Mouse (Mus musculus) C2C12 (cell line): ENCODE data around the gene Atp6v1g1. TPM values are rescaled to one million over a fixed set of nuclear protein-coding genes. Genes with fewer than 3 reads are reported as not detected.

Experiments
- H3K27me3 ChIP-seq: one replicate; pipeline ENCODE4 v1.6.1; 2011; ENCODE audit not compliant: control insufficient read depth, insufficient read depth, insufficient read length
- H3K36me3 ChIP-seq: one replicate; pipeline ENCODE4 v1.6.1; 2011; ENCODE audit not compliant: control insufficient read depth, insufficient read depth
- H3K4me3 ChIP-seq: one replicate; pipeline ENCODE4 v1.5.1; 2011; ENCODE audit warnings: mild to moderate bottlenecking, control low read depth; ENCODE audit not compliant: poor library complexity, insufficient read depth, severe bottlenecking
- H3K79me2 ChIP-seq: one replicate; pipeline ENCODE4 v1.6.1; 2011; ENCODE audit not compliant: control insufficient read depth, insufficient read depth
- H3K79me3 ChIP-seq: one replicate; pipeline ENCODE4 v1.6.1; 2011; ENCODE audit warnings: low read depth, control low read depth
- H3ac ChIP-seq: one replicate; pipeline ENCODE3; 2011; ENCODE audit warnings: low read depth; ENCODE audit not compliant: control insufficient read depth, insufficient read length
- CEBPB ChIP-seq: IDR thresholded peaks from one replicate; pipeline ENCODE4 v1.6.1; 2011; ENCODE audit warnings: low read depth, mild to moderate bottlenecking, control low read depth, moderate library complexity
- CTCF ChIP-seq: IDR thresholded peaks from one replicate; pipeline ENCODE4 v1.5.1; 2011; ENCODE audit not compliant: control insufficient read depth, insufficient read depth, insufficient read length
- FOSL1 ChIP-seq: IDR thresholded peaks from one replicate; pipeline ENCODE4 v1.8.0; 2011; ENCODE audit warnings: mild to moderate bottlenecking, low read length; ENCODE audit not compliant: poor library complexity, insufficient read depth, severe bottlenecking
- MAX ChIP-seq: IDR thresholded peaks from one replicate; pipeline ENCODE4 v1.6.1; 2011; ENCODE audit warnings: mild to moderate bottlenecking, control low read depth
- MYOD1 ChIP-seq: IDR thresholded peaks from one replicate; pipeline ENCODE4 v1.6.1; 2011; ENCODE audit warnings: low read depth; ENCODE audit not compliant: control insufficient read depth, insufficient read length
- MYOG ChIP-seq: IDR thresholded peaks from one replicate; pipeline ENCODE4 v1.6.1; 2011; ENCODE audit not compliant: control insufficient read depth, insufficient read length; ENCODE audit errors: extremely low read depth
- USF1 ChIP-seq: IDR thresholded peaks from one replicate; pipeline ENCODE4 v1.6.1; 2011; ENCODE audit warnings: low read depth, mild to moderate bottlenecking, control low read depth, moderate library complexity
- polyA plus RNA-seq: library from polyadenylated mRNA; unstranded; fragments of >200 nt; fragmentation: generic; extraction: Trizol; gene quantifications from one replicate; pipeline ENCODE4 v1.2.1, GENCODE M21; 2012; ENCODE audit warnings: missing spikeins

Gene Atp6v1g1
- polyA plus RNA-seq, 1 experiment: 335 TPM

DNA sequence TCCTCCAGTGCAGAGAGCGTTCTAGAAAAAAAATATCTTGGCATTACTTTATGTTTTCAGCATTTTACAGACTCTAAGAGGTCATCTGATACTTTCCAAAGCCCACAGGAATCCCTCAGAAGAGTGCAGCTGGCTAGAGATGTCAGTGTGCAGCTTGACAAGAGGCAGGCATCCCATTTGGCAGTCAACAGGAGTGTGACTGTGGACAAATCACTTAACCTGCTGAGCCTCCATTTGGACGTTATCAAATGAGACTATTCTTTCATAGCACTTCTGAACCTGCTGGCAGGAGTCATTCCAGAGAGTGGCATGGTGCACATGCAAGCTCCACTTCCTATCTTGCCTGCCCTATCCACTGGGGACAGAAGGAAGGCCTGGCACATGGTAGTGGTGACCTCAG, 2.4 kb upstream of the Atp6v1g1 start:
- no peak for TF ChIP-seq MYOG
- TF ChIP-seq FOSL1: no peak
- no peak for TF ChIP-seq USF1
- TF ChIP-seq CEBPB: no peak
- TF ChIP-seq MYOD1: peak; percentile 100
- no peak for TF ChIP-seq CTCF
- peak; percentile 54 for TF ChIP-seq MAX
- H3K36me3 ChIP-seq: no peaks in the 10 kb centered on the region
- H3ac ChIP-seq: no peak overlapping the region
- H3K79me2 ChIP-seq: peaks cover 26% of the 10 kb centered on the region
- H3K79me3 ChIP-seq: peaks cover 16% of the 10 kb centered on the region
- H3K4me3 ChIP-seq: no peak overlapping the region
- no peaks in the 10 kb centered on the region for H3K27me3 ChIP-seq

- Histone ChIP-seq H3K4me3 (no peak overlapping the region), H3K79me2 (peaks cover 44% of the 10 kb centered on the region), H3ac (no peak overlapping the region), H3K79me3 (peaks cover 29% of the 10 kb centered on the region), H3K27me3 (no peaks in the 10 kb centered on the region), H3K36me3 (peaks cover 13% of the 10 kb centered on the region)
- TF ChIP-seq CTCF (no peak), USF1 (no peak), MAX (no peak), MYOD1 (no peak), MYOG (no peak), FOSL1 (no peak), CEBPB (no peak)
Measured at GRCm38 (mm10) chr4:63543746-63544493, 652 bp upstream of the Atp6v1g1 start.

GRCm38 (mm10) chr4:63545231-63545958, 823 bp downstream of the Atp6v1g1 start:
- Histone ChIP-seq H3K27me3 (no peaks in the 10 kb centered on the region), H3K4me3 (peak overlapping the region; percentile 74), H3K79me2 (peaks cover 52% of the 10 kb centered on the region), H3ac (peak overlapping the region; percentile 83), H3K79me3 (peaks cover 34% of the 10 kb centered on the region), H3K36me3 (peaks cover 22% of the 10 kb centered on the region)
- TF ChIP-seq MAX: no peak
- TF ChIP-seq CTCF: no peak
- TF ChIP-seq MYOD1: no peak
- TF ChIP-seq MYOG: no peak
- TF ChIP-seq FOSL1: no peak
- TF ChIP-seq CEBPB: no peak

DNA sequence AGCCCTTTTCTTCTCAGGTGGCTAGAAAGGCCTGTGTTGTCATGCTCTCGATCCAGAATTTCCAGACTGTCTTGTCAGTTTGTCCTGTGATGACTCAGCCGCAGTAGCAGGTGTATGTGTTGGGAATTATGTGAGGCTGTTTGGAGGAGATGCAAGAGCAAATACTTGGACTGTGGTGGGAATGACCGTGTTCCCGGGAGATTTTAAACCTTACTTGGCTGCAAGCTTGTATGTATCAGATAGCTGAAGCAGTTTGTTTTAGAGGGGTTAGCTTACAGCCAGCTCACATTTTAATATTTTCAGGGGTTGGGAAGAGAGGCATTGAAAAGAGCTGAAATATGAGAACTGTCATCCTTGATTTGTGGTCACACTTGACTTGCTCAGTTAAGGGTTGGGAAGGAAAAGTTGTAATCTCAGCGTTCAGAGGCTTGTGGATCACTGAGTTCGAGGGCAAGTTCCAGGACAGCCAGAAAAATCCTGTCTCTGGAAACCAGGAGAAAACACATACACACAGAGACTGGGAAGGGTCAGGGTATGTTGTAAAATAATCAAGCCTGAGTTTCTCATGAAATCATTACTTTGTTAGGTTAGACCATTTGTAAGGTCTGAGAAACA, 2.0 kb downstream of the Atp6v1g1 start:
- H3K4me3 ChIP-seq: peak overlapping the region; percentile 74
- H3K79me3 ChIP-seq: peaks cover 36% of the 10 kb centered on the region
- H3ac ChIP-seq: no peak overlapping the region
- H3K79me2 ChIP-seq: peaks cover 62% of the 10 kb centered on the region
- no peaks in the 10 kb centered on the region for H3K27me3 ChIP-seq
- TF ChIP-seq USF1 (no peak), MYOD1 (peak; percentile 94)
- peaks cover 33% of the 10 kb centered on the region for H3K36me3 ChIP-seq

DNA sequence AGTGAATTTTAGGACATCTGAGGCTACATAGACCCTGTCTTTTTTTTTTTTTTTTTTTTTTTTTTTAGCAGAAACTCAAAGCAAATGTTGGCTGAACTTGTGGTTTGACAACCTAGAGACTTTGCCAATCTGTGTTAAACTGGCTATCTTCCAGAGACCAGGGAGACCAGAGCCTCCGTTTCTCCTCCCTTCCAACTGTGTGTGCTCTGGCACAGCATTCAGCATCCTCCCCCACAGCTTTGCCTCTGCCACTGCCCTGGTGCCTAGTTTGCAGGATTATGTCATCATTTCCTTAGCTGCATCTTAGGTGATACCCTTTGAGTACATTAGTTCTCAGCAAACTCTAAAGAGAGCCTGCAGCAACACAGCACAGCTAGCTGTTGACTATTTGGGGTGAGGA, 3.2 kb downstream of the Atp6v1g1 start:
- Histone ChIP-seq H3K79me3 (peaks cover 36% of the 10 kb centered on the region), H3K4me3 (no peak overlapping the region), H3K27me3 (no peaks in the 10 kb centered on the region), H3ac (no peak overlapping the region), H3K79me2 (peaks cover 70% of the 10 kb centered on the region), H3K36me3 (peaks cover 46% of the 10 kb centered on the region)
- TF ChIP-seq USF1 (no peak), FOSL1 (no peak), CTCF (no peak), MAX (no peak), MYOD1 (no peak), MYOG (no peak), CEBPB (no peak)

- H3ac ChIP-seq: no peak overlapping the region
- peaks cover 50% of the 10 kb centered on the region for H3K36me3 ChIP-seq
- no peak overlapping the region for H3K4me3 ChIP-seq
- H3K79me3 ChIP-seq: peaks cover 36% of the 10 kb centered on the region
- no peak for TF ChIP-seq CTCF
- TF ChIP-seq USF1: no peak
- TF ChIP-seq MYOG: no peak
- TF ChIP-seq MAX: no peak
- no peak for TF ChIP-seq FOSL1
- TF ChIP-seq CEBPB: no peak
- no peak for TF ChIP-seq MYOD1
- peaks cover 70% of the 10 kb centered on the region for H3K79me2 ChIP-seq
- H3K27me3 ChIP-seq: no peaks in the 10 kb centered on the region
Measured at GRCm38 (mm10) chr4:63548491-63548890, 3.9 kb downstream of the Atp6v1g1 start.
